Mouse (Mus musculus): Measurements from ENCODE around the gene Nrap. TPM values are rescaled to one million over a fixed set of nuclear protein-coding genes. Genes with fewer than 3 reads are reported as not detected.

Nrap gene
- polyA plus RNA-seq, 1 experiment from 2014 or later, result 0.37 TPM

GRCm38 (mm10) chr19:56405824-56406223 is 16.0 kb upstream of the Nrap start:
- Histone ChIP-seq H3K4me3 (replicated peaks; ENCODE audit: low read depth, low read length) (no peak overlapping the region), H3K27ac (replicated peaks; ENCODE audit: low read depth, low read length) (no peak overlapping the region), H3K4me1 (ENCODE audit: control insufficient read depth, insufficient read depth, low read length) (no peaks in the 10 kb centered on the region), H3K9me3 (ENCODE audit: control insufficient read depth, low read length) (no peaks in the 10 kb centered on the region), H3K36me3 (ENCODE audit: control insufficient read depth, insufficient read depth, low read length) (no peaks in the 10 kb centered on the region), H3K27me3 (ENCODE audit: control insufficient read depth, insufficient read depth, low read length) (no peaks in the 10 kb centered on the region), H3K4me2 (ENCODE audit: low read length) (no peak overlapping the region), H3K9ac (replicated peaks; ENCODE audit: low read length) (no peak overlapping the region)
- no peak for ATAC-seq (ENCODE audit: low FRiP score, low TSS enrichment)
- no peak for DNase-seq
- WGBS, result 98% methylated on average over 4 of the region's 4 CpGs

DNA sequence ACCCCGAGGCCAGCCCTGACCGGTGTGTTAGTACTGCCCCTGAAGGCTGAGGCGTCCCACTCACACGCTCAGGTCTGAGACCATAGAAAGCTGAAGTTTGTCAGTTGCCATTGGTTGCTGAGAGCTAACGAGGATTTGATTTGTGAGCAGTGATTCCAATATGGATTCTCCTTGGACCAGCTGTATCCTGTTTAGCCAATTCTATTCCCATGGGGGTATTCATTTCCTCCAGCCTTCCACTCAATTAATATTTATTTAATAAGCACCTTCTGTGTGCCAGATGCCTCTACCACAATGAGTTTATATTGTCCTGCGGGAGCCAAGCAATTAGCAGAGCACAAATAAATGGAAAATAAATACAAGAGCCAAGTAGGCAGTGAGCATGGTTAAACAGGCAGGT is 12.0 kb upstream of the Nrap start:
- no peak overlapping the region for H3K4me3 ChIP-seq (replicated peaks; ENCODE audit: low read depth, low read length)
- H3K4me1 ChIP-seq (ENCODE audit: control insufficient read depth, insufficient read depth, low read length), result 0 out of 2 replicates have a peak, but pooled peaks cover 4% of the 10 kb centered on the region
- no peaks in the 10 kb centered on the region for H3K27me3 ChIP-seq (ENCODE audit: control insufficient read depth, insufficient read depth, low read length)
- ATAC-seq (ENCODE audit: low FRiP score, low TSS enrichment), result no peak
- DNase-seq, result peak; percentile 53
- no peak overlapping the region for H3K27ac ChIP-seq (replicated peaks; ENCODE audit: low read depth, low read length)
- no peak overlapping the region for H3K4me2 ChIP-seq (ENCODE audit: low read length)
- no peak overlapping the region for H3K9ac ChIP-seq (replicated peaks; ENCODE audit: low read length)
- no peaks in the 10 kb centered on the region for H3K36me3 ChIP-seq (ENCODE audit: control insufficient read depth, insufficient read depth, low read length)
- no peaks in the 10 kb centered on the region for H3K9me3 ChIP-seq (ENCODE audit: control insufficient read depth, low read length)
- WGBS, result 80% methylated on average over 6 of the region's 6 CpGs

- Histone ChIP-seq H3K9me3 (ENCODE audit: control insufficient read depth, low read length) (no peaks in the 10 kb centered on the region), H3K4me1 (ENCODE audit: control insufficient read depth, insufficient read depth, low read length) (peaks cover 9% of the 10 kb centered on the region; the same call in 1 of the 2 replicates), H3K4me3 (replicated peaks; ENCODE audit: low read depth, low read length) (no peak overlapping the region), H3K4me2 (ENCODE audit: low read length) (no peak overlapping the region), H3K27me3 (ENCODE audit: control insufficient read depth, insufficient read depth, low read length) (peaks cover 12% of the 10 kb centered on the region; the same call in 1 of the 2 replicates), H3K27ac (replicated peaks; ENCODE audit: low read depth, low read length) (no peak overlapping the region), H3K9ac (replicated peaks; ENCODE audit: low read length) (no peak overlapping the region), H3K36me3 (ENCODE audit: control insufficient read depth, insufficient read depth, low read length) (no peaks in the 10 kb centered on the region)
- no peak for DNase-seq
- WGBS, result 54% methylated on average over 14 of the region's 14 CpGs
- ATAC-seq (ENCODE audit: low FRiP score, low TSS enrichment), result no peak
Measured at GRCm38 (mm10) chr19:56400200-56400599, 10.4 kb upstream of the Nrap start.

GRCm38 (mm10) chr19:56398528-56398795 is 8.6 kb upstream of the Nrap start:
- DNase-seq (no peak), ATAC-seq (ENCODE audit: low FRiP score, low TSS enrichment) (no peak)
- Histone ChIP-seq H3K4me3 (replicated peaks; ENCODE audit: low read depth, low read length) (no peak overlapping the region), H3K27ac (replicated peaks; ENCODE audit: low read depth, low read length) (no peak overlapping the region), H3K36me3 (ENCODE audit: control insufficient read depth, insufficient read depth, low read length) (no peaks in the 10 kb centered on the region), H3K9ac (replicated peaks; ENCODE audit: low read length) (no peak overlapping the region), H3K27me3 (ENCODE audit: control insufficient read depth, insufficient read depth, low read length) (peaks cover 15% of the 10 kb centered on the region; the same call in 1 of the 2 replicates), H3K4me1 (ENCODE audit: control insufficient read depth, insufficient read depth, low read length) (peaks cover 9% of the 10 kb centered on the region; the same call in 1 of the 2 replicates), H3K9me3 (ENCODE audit: control insufficient read depth, low read length) (no peaks in the 10 kb centered on the region), H3K4me2 (ENCODE audit: low read length) (no peak overlapping the region)

GRCm38 (mm10) chr19:56397663-56398527 is 8.1 kb upstream of the Nrap start:
- peak overlapping the region; percentile 65 for H3K9ac ChIP-seq (replicated peaks; ENCODE audit: low read length)
- WGBS, result 72% methylated on average over 11 of the region's 11 CpGs
- peaks cover 9% of the 10 kb centered on the region; the same call in 1 of the 2 replicates for H3K4me1 ChIP-seq (ENCODE audit: control insufficient read depth, insufficient read depth, low read length)
- ATAC-seq (ENCODE audit: low FRiP score, low TSS enrichment) (no peak), DNase-seq (no peak)
- peaks cover 15% of the 10 kb centered on the region; the same call in 1 of the 2 replicates for H3K27me3 ChIP-seq (ENCODE audit: control insufficient read depth, insufficient read depth, low read length)
- H3K9me3 ChIP-seq (ENCODE audit: control insufficient read depth, low read length), result no peaks in the 10 kb centered on the region
- H3K4me2 ChIP-seq (ENCODE audit: low read length), result peak overlapping the region; percentile 96
- H3K27ac ChIP-seq (replicated peaks; ENCODE audit: low read depth, low read length), result peak overlapping the region; percentile 41; the same call in 1 of the 2 replicates
- peak overlapping the region; percentile 64 for H3K4me3 ChIP-seq (replicated peaks; ENCODE audit: low read depth, low read length)
- H3K36me3 ChIP-seq (ENCODE audit: control insufficient read depth, insufficient read depth, low read length), result no peaks in the 10 kb centered on the region

DNA sequence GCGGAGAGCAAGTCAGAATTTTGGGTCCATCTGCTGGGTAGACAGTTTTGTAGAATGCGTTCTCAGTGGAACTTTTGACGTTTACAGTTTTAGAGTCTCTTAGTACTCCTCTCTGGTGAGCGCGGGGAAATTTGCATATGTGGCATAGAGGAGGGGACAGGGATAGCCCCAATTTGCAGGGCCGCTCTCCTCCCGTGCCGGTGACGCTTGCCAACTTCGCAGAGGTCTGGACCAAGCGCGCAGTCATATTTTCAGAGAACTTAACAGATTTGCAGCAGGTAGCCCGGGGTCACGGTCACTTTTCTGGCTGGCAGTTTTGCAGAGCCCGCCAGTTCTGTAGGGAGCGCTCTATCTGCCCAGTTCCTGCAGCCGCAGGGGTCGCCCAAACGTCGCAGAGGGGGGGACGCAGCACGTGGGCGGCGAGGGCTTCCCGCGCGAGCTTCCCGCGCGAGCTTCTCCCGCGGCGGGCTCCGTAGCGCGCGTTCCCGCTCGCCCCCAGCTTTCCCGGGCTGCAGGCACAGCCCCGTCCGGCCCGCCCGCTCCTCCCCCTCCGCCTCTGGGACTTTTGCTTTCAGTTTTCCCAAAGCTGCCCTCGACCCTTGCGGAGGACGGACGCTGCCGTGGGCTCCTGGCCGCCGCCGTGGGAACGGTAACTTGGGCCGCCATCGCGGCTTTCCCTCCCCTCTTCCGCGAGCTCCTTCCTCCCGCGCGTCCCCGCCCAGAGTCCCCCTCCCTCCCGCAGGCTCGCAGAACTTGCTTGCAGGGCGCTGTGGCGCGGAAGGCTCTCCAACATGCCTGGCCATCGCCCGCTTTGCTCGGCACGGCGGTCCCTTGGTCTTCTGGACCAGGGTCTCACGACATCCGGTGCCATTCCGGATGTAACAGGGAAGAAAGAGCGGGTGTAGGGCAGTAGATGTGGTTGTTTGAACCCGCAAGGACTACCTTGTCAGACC is 7.1 kb upstream of the Nrap start, which contains the start of gene Casp7:
Gene Casp7, plus strand, starts transcription at position 461 of the 953 bp plus-strand sequence.
- 1% methylated on average over 78 of the region's 78 CpGs for WGBS
- H3K36me3 ChIP-seq (ENCODE audit: control insufficient read depth, insufficient read depth, low read length), result no peaks in the 10 kb centered on the region
- H3K4me3 ChIP-seq (replicated peaks; ENCODE audit: low read depth, low read length), result peak within 1 kb of the TSS; percentile 64
- peak within 1 kb of the TSS; percentile 96 for H3K4me2 ChIP-seq (ENCODE audit: low read length)
- peak within 1 kb of the TSS; percentile 65 for H3K9ac ChIP-seq (replicated peaks; ENCODE audit: low read length)
- H3K9me3 ChIP-seq (ENCODE audit: control insufficient read depth, low read length), result no peaks in the 10 kb centered on the region
- peak; percentile 79 for DNase-seq
- peaks cover 15% of the 10 kb centered on the region; the same call in 1 of the 2 replicates for H3K27me3 ChIP-seq (ENCODE audit: control insufficient read depth, insufficient read depth, low read length)
- peaks cover 9% of the 10 kb centered on the region; the same call in 1 of the 2 replicates for H3K4me1 ChIP-seq (ENCODE audit: control insufficient read depth, insufficient read depth, low read length)
- peak; percentile 63; the same call in 1 of the 2 replicates for ATAC-seq (ENCODE audit: low FRiP score, low TSS enrichment)
- peak within 1 kb of the TSS; percentile 41; the same call in 1 of the 2 replicates for H3K27ac ChIP-seq (replicated peaks; ENCODE audit: low read depth, low read length)

DNA sequence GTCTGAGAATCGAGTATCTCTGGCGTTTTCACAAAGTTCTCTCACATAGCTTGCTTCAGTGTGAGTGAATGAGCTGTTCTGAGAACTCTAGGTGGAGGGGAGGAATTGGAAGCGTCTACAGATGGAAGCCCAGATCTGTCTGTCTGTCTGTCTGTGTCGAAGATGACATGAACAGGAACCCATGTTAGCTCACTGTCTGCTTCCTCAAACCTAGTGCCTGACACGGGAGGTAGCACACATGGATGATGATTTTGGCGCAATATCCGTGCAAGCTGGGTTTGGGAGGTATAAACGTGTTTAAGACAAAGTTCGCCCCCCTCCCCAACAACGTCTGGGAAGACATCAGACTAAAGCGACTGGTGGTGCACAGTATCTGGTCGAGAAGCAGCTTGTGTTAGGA is 6.4 kb upstream of the Nrap start:
- 45% methylated on average over 12 of the region's 12 CpGs for WGBS
- Histone ChIP-seq H3K9me3 (ENCODE audit: control insufficient read depth, low read length) (no peaks in the 10 kb centered on the region), H3K4me3 (replicated peaks; ENCODE audit: low read depth, low read length) (peak overlapping the region; percentile 64), H3K9ac (replicated peaks; ENCODE audit: low read length) (no peak overlapping the region), H3K4me1 (ENCODE audit: control insufficient read depth, insufficient read depth, low read length) (peaks cover 9% of the 10 kb centered on the region; the same call in 1 of the 2 replicates), H3K27me3 (ENCODE audit: control insufficient read depth, insufficient read depth, low read length) (peaks cover 15% of the 10 kb centered on the region; the same call in 1 of the 2 replicates), H3K27ac (replicated peaks; ENCODE audit: low read depth, low read length) (no peak overlapping the region), H3K36me3 (ENCODE audit: control insufficient read depth, insufficient read depth, low read length) (no peaks in the 10 kb centered on the region), H3K4me2 (ENCODE audit: low read length) (peak overlapping the region; percentile 96)
- no peak for DNase-seq
- no peak for ATAC-seq (ENCODE audit: low FRiP score, low TSS enrichment)

DNA sequence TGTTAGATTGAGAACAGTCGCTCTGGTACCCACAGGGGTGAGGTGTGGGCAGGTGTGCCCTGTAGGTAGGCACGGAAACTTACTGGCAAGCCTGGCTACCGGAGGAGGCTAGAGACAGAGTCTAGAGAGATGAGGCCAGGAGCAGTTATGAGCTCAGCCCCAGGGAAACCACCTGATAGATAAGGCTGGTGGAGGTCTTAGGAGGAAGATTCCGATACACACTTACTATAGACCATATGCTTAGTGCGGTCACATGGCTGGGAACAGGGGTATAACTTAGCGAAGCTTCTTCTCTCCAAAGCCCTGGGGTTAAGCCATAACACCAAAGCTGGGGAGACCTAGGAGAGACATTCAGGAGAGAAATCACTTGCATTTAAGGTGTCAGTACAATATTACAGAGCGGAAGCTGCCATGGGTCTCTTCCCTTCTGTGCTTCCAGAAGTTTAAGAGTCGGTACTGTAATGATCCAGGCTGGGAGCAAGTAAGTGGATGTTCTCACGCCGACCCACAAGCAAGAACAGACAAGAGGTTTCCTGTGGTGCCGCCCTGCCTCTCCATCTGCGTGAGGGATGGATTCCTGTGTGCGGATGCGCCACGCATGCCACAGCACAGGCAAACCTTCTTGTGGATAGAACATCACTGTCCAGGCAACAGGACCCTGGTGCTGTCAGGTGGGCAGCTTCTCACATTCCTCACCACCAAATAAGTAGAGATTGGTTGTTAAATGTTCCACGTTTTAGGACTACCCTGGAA is 5.5 kb upstream of the Nrap start:
- Histone ChIP-seq H3K36me3 (ENCODE audit: control insufficient read depth, insufficient read depth, low read length) (no peaks in the 10 kb centered on the region), H3K4me2 (ENCODE audit: low read length) (no peak overlapping the region), H3K4me1 (ENCODE audit: control insufficient read depth, insufficient read depth, low read length) (peaks cover 9% of the 10 kb centered on the region; the same call in 1 of the 2 replicates), H3K27me3 (ENCODE audit: control insufficient read depth, insufficient read depth, low read length) (peaks cover 15% of the 10 kb centered on the region; the same call in 1 of the 2 replicates), H3K4me3 (replicated peaks; ENCODE audit: low read depth, low read length) (no peak overlapping the region), H3K27ac (replicated peaks; ENCODE audit: low read depth, low read length) (no peak overlapping the region), H3K9me3 (ENCODE audit: control insufficient read depth, low read length) (no peaks in the 10 kb centered on the region), H3K9ac (replicated peaks; ENCODE audit: low read length) (no peak overlapping the region)
- DNase-seq (no peak), ATAC-seq (ENCODE audit: low FRiP score, low TSS enrichment) (no peak)
- WGBS, result 91% methylated on average over 16 of the region's 16 CpGs
